ENCODE assay signal across 15 mouse cellular contexts in the genomic region with DNA sequence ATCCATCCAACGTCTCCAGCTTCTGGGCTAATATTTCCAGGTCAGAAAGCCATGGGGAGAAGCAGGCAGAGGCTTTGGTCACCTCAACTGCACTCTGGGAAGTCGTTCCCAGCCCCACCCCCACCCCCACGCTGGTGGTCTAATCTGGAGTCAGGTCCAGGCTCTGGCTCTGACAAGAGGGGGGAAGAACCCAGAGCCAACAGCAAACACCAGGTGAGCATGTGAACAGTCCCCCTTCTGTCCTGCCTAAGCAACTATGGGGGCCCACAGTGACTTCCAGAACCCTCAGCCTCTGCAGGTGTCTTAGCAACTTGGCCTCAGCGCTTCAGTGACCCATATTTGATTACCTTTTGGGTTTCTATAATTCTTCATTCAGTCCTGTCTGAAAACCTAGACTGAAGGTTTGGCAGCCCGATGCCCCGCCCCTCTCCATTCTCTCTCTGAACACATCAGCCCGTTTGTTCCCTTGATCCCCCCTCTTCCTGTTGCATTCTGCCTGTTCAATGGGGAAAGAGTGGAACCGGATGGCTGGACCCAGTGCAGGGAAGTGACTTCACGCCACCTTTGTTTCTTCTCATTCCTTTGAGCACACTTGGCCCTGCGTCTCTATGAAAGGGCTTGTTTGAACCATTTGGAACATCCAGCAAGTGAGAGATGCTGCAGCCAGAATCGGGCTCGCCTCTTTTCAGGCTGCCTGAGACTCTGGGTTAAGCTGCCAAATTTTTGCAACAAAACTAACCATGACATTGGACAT. TPM values are rescaled to one million over a fixed set of nuclear protein-coding genes. Genes with fewer than 3 reads are reported as not detected.
DNase-seq lines count a peak whose midpoint lies in the region; ATAC-seq lines count a peak whose summit lies in the region.
"Had no signal": no experiment of that assay in that cellular context is flagged by ENCODE, and none has a peak within 500 bp of the region (broad histone marks: within the 10 kb centered on the region; RNA-seq: fewer than 3 reads in every experiment).

No protein-coding gene starts in this region.

- H3K36me3 ChIP-seq in midbrain, embryonic 13.5 days, result no peaks in the 10 kb centered on the region
- H3K36me3 ChIP-seq in midbrain, embryonic 11.5 days (ENCODE audit: control insufficient read depth, insufficient read depth, low read length), result no peaks in the 10 kb centered on the region
- H3K36me3 ChIP-seq: G1E had no signal

- H3K9me3 ChIP-seq in midbrain, embryonic 13.5 days, result no peaks in the 10 kb centered on the region
- H3K9me3 ChIP-seq in midbrain, embryonic 11.5 days (ENCODE audit: control insufficient read depth, low read length), result no peaks in the 10 kb centered on the region
- H3K9me3 ChIP-seq: G1E had no signal

- H3K9ac ChIP-seq in midbrain, embryonic 13.5 days (replicated peaks), result no peak overlapping the region
- no peak overlapping the region for H3K9ac ChIP-seq in midbrain, embryonic 11.5 days (ENCODE audit: low read length)

- peaks cover 7% of the 10 kb centered on the region; the same call in 1 of the 2 replicates for H3K4me1 ChIP-seq in midbrain, embryonic 13.5 days (replicated peaks)
- H3K4me1 ChIP-seq in midbrain, embryonic 11.5 days (ENCODE audit: control insufficient read depth, insufficient read depth, low read length), result 0 out of 2 replicates have a peak, but pooled peaks cover 4% of the 10 kb centered on the region

- H3K4me2 ChIP-seq in midbrain, embryonic 13.5 days (replicated peaks), result no peak overlapping the region
- H3K4me2 ChIP-seq in midbrain, embryonic 11.5 days, result no peak overlapping the region

- H3K27me3 ChIP-seq in midbrain, embryonic 13.5 days, result peaks cover 87% of the 10 kb centered on the region
- H3K27me3 ChIP-seq in midbrain, embryonic 11.5 days (ENCODE audit: control insufficient read depth, insufficient read depth, low read length), result peaks cover 27% of the 10 kb centered on the region

- DNase-seq in cerebellum, adult 11-12 months, result peak; percentile 8
- DNase-seq in midbrain, embryonic 11.5 days (ENCODE audit: low spot score, missing footprints), result no peak
- DNase-seq in layer of hippocampus, adult 9-11 months, result peak; percentile 52
- DNase-seq in right cerebral cortex, postnatal 36 days (ENCODE audit: low spot score in 2 of 2), result peak; percentile 7 to 30
- no peak for DNase-seq in kidney, postnatal 10 days
- no peak for DNase-seq in lung, postnatal 4 days
- DNase-seq: adrenal gland, postnatal 10 days; cerebellum, adult 9-11 months; heart, adult 2 months; kidney, postnatal 25 days; liver; lung, postnatal 10 days had no signal

- no peak overlapping the region for H3K4me3 ChIP-seq in midbrain, embryonic 13.5 days (replicated peaks)
- no peak overlapping the region for H3K4me3 ChIP-seq in midbrain, embryonic 11.5 days (ENCODE audit: low read depth, low read length)
- H3K4me3 ChIP-seq: heart, adult 2 months had no signal

- no peak for ATAC-seq in cerebellum, adult (ENCODE audit: insufficient number of reproducible peaks, low FRiP score, low TSS enrichment)
- ATAC-seq in midbrain, embryonic 13.5 days, result peak; percentile 45; the same call in 1 of the 2 replicates
- ATAC-seq in midbrain, embryonic 11.5 days (ENCODE audit: low FRiP score), result no peak

- 24% methylated on average over 12 of the region's 12 CpGs for WGBS in midbrain, embryonic 13.5 days
- 30% methylated on average over 12 of the region's 12 CpGs for WGBS in midbrain, embryonic 11.5 days

- H3K27ac ChIP-seq in midbrain, embryonic 13.5 days, result no peak overlapping the region
- H3K27ac ChIP-seq in midbrain, embryonic 11.5 days (ENCODE audit: low read depth, low read length), result no peak overlapping the region
- H3K27ac ChIP-seq: heart, adult 2 months had no signal

RNA-seq across cellular contexts. Expression of gene Olig1, which starts 6.9 kb away (rescaled TPM):
- 11.3 and 12.6 TPM in 2 replicates for polyA plus RNA-seq in midbrain, embryonic 13.5 days (2015; fragmentation: Nextera tagmentation; extraction: Ambion mirVana)
- polyA plus RNA-seq in midbrain, embryonic 11.5 days (2014; fragmentation: Nextera tagmentation; extraction: Ambion mirVana), result 2.8 and 3.2 TPM in 2 replicates
- polyA plus RNA-seq: G1E had no signal

RNA-seq across cellular contexts. Expression of gene Olig2, which starts 37.4 kb away (rescaled TPM):
- 2.8 and 4.2 TPM in 2 replicates for polyA plus RNA-seq in midbrain, embryonic 13.5 days (2015; fragmentation: Nextera tagmentation; extraction: Ambion mirVana)
- 6.8 and 7.5 TPM in 2 replicates for polyA plus RNA-seq in midbrain, embryonic 11.5 days (2014; fragmentation: Nextera tagmentation; extraction: Ambion mirVana)
- polyA plus RNA-seq: G1E; heart, adult 2 months had no signal

Comparison
In these comparisons a context has a peak if more than half of its experiments do, and no peak if none do; other contexts are left out.
1. DNase-seq: peak in cerebellum, adult 11-12 months (single experiment), layer of hippocampus, adult 9-11 months (single experiment) and right cerebral cortex, postnatal 36 days (2 of 2); none in midbrain, embryonic 11.5 days (single experiment), kidney, postnatal 10 days (single experiment) and lung, postnatal 4 days (0 of 2).